Mouse (Mus musculus): Measurements from ENCODE around the gene Calcr.

DNA sequence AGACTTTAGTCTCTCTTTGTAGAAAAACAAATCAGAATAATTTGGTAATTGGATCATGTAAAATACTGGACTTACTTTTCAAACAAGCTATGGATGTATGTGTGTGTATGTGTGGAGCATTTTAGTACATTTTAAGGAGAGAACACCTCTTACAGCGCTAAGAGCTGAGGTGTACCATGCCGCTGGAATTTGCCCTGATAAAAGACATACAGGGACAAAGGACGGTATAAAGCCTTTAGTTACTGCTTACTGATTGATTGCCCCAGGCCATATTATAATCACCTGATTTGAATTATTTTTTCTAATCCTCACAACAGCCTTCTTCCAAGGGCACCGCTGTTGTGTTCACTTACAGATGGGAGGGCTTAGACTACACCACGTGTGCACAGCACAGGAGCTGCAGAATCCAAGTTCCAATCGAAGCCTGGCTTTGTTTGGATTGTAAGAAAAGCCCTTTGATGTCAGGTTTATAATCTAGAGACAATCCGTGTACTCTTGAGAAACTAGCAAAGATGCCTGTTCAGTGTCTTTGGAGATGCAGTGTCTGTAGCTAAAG is 76.3 kb downstream of the Calcr start:
- no peak for TF ChIP-seq CTCF (IDR thresholded peaks at IDR 0.05; ENCODE audit: extremely low read depth, insufficient read length, insufficient replicate concordance, low read depth, low read length)
- TF ChIP-seq POLR2A (IDR thresholded peaks at IDR 0.05; ENCODE audit: low read depth, low read length): no peak
